Comparison of ENCODE assay signal across 10 mouse cellular contexts in the genomic region with DNA sequence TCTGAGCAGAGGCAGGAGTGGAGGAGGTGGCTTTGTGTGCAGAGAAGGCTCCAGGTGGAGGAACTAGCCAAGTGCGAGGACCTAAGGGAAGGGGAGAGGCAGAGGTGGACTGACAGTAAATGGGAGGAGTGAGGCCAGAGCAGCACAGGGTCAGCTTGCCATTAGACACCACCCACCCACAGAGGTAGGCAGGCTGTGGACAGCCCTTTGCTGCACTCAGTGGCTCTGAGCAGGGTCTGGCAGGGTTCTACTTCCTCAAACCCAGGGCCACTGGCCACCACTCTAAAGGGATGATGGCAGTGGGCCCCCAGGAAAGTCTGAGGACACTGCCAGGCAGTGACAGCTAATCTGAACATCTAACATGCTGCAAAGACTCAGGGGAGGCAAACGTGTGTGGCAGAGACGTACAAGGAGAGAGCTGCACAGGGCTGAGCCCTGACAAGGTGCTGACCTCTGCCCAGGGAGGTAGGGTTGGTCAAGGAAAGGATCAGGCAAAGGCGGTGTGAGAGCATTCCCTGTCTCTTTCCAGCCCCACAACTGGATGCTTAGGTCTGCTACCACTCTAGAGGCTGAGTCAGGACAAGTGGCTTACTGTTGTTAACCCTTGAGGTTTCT. TPM values are rescaled to one million over a fixed set of nuclear protein-coding genes. Genes with fewer than 3 reads are reported as not detected.
DNase-seq lines count a peak whose midpoint lies in the region; ATAC-seq and TF ChIP-seq lines count a peak whose summit lies in the region.
"Had no signal": no experiment of that assay in that cellular context is flagged by ENCODE, and none has a peak within 500 bp of the region (broad histone marks: within the 10 kb centered on the region; RNA-seq: fewer than 3 reads in every experiment).

No protein-coding gene starts in this region.

- peak overlapping the region; percentile 70; the same call in 1 of the 2 replicates for H3K4me3 ChIP-seq in kidney, adult 2 months (ENCODE audit: insufficient read depth, low read depth, low read length)
- peak overlapping the region; percentile 88 for H3K4me3 ChIP-seq in bone marrow, adult 2 months (replicated peaks; ENCODE audit: control insufficient read depth, low read depth, low read length)
- H3K4me3 ChIP-seq in forebrain, embryonic 14.5 days (ENCODE audit: low read depth, low read length), result no peak overlapping the region
- H3K4me3 ChIP-seq in liver, embryonic 13.5 days (replicated peaks), result peak overlapping the region; percentile 99

- H3K9me3 ChIP-seq in forebrain, embryonic 14.5 days (replicated peaks; ENCODE audit: control insufficient read depth, low read length), result no peaks in the 10 kb centered on the region
- H3K9me3 ChIP-seq in liver, embryonic 13.5 days (replicated peaks), result no peaks in the 10 kb centered on the region

- H3K27me3 ChIP-seq in kidney, adult 2 months (replicated peaks; ENCODE audit: control insufficient read depth, insufficient read depth, low read length), result no peaks in the 10 kb centered on the region
- H3K27me3 ChIP-seq in forebrain, embryonic 14.5 days (replicated peaks; ENCODE audit: control insufficient read depth, insufficient read depth, low read length), result no peaks in the 10 kb centered on the region
- H3K27me3 ChIP-seq in liver, embryonic 13.5 days, result no peaks in the 10 kb centered on the region
- H3K27me3 ChIP-seq: Patski had no signal

- no peak overlapping the region for H3K27ac ChIP-seq in kidney, adult 2 months (ENCODE audit: insufficient read depth, low read depth, low read length)
- H3K27ac ChIP-seq in bone marrow, adult 2 months (ENCODE audit: control insufficient read depth, insufficient read depth, low read depth, low read length, poor library complexity), result peak overlapping the region; percentile 97
- no peak overlapping the region for H3K27ac ChIP-seq in forebrain, embryonic 14.5 days (ENCODE audit: low read depth, low read length)
- peak overlapping the region; percentile 99 for H3K27ac ChIP-seq in liver, embryonic 13.5 days

- no peaks in the 10 kb centered on the region for H3K36me3 ChIP-seq in kidney, adult 2 months (ENCODE audit: control insufficient read depth, insufficient read depth, low read length)
- peaks cover 74% of the 10 kb centered on the region for H3K36me3 ChIP-seq in forebrain, embryonic 14.5 days (ENCODE audit: control insufficient read depth, insufficient read depth, low read length)
- H3K36me3 ChIP-seq in liver, embryonic 13.5 days, result peaks cover 59% of the 10 kb centered on the region

- 0 out of 2 replicates have a peak overlapping the region, but pooled peaks have one; percentile 8 for H3K9ac ChIP-seq in forebrain, embryonic 14.5 days (ENCODE audit: low read length)
- H3K9ac ChIP-seq in liver, embryonic 13.5 days, result peak overlapping the region; percentile 100

- H3K4me2 ChIP-seq in forebrain, embryonic 14.5 days (ENCODE audit: low read length), result no peak overlapping the region
- peak overlapping the region; percentile 91 for H3K4me2 ChIP-seq in liver, embryonic 13.5 days

- ATAC-seq in forebrain, embryonic 14.5 days, result no peak
- no peak for ATAC-seq in liver, embryonic 13.5 days (ENCODE audit: low read depth)

- DNase-seq in kidney, adult 2 months, result no peak
- DNase-seq in kidney, adult 11 months, result no peak
- no peak for DNase-seq in forebrain, embryonic 14.5 days (ENCODE audit: low spot score)
- DNase-seq in liver, embryonic 13.5 days, result peak; percentile 31
- no peak for DNase-seq in layer of hippocampus, adult 9-11 months
- no peak for DNase-seq in frontal cortex, postnatal 10 days (ENCODE audit: low spot score in 2 of 2)
- no peak for DNase-seq in embryo, embryonic 10.5 days (ENCODE audit: low spot score)
- DNase-seq: cerebellum, adult 11 months had no signal

- peaks cover 13% of the 10 kb centered on the region; the same call in 1 of the 2 replicates for H3K4me1 ChIP-seq in kidney, adult 2 months (ENCODE audit: control insufficient read depth, insufficient read depth, low read length)
- peaks cover 10% of the 10 kb centered on the region for H3K4me1 ChIP-seq in bone marrow, adult 2 months (ENCODE audit: control insufficient read depth, insufficient read depth, low read length)
- peaks cover 29% of the 10 kb centered on the region for H3K4me1 ChIP-seq in forebrain, embryonic 14.5 days (ENCODE audit: control insufficient read depth, insufficient read depth, low read length)
- peaks cover 86% of the 10 kb centered on the region for H3K4me1 ChIP-seq in liver, embryonic 13.5 days (replicated peaks)

- WGBS in kidney, adult 2 months, result 45% methylated on average over 4 of the region's 4 CpGs
- WGBS in bone marrow, adult 2 months, result 24% methylated on average over 4 of the region's 4 CpGs
- 73% methylated on average over 4 of the region's 4 CpGs for WGBS in forebrain, embryonic 14.5 days
- 24% methylated on average over 4 of the region's 4 CpGs for whole genome bisulfite sequencing in liver, embryonic 13.5 days (ENCODE audit: insufficient replicate concordance)

- TF ChIP-seq CTCF in kidney, adult 2 months (conservative IDR thresholded peaks at IDR 0.05; ENCODE audit: insufficient read depth, insufficient read length, low read depth, low read length), result no peak
- TF ChIP-seq CTCF in bone marrow, adult 2 months (IDR thresholded peaks at IDR 0.05; ENCODE audit: control insufficient read depth, insufficient read depth, low read length), result no peak

- no peak for TF ChIP-seq POLR2A in kidney, adult 2 months (IDR thresholded peaks at IDR 0.05; ENCODE audit: low read depth, low read length)
- TF ChIP-seq POLR2A in bone marrow, adult 2 months (IDR thresholded peaks at IDR 0.05; ENCODE audit: borderline replicate concordance, control insufficient read depth, low read depth, low read length), result peak; percentile 35; the same call in 1 of the 2 replicates

RNA-seq across cellular contexts. Expression of gene Ehbp1l1, which starts 2.1 kb away (rescaled TPM):
- 19.3 and 20.1 TPM in 2 replicates for polyA plus RNA-seq in kidney, adult 2 months (2012; rRNA removed)
- polyA plus RNA-seq in bone marrow, adult 2 months (2011; ENCODE audit: insufficient read depth, insufficient read length, low replicate concordance, missing spikeins), result 130 and 224 TPM in 2 replicates
- polyA plus RNA-seq in forebrain, embryonic 14.5 days (2014; fragmentation: Nextera tagmentation; extraction: Ambion mirVana), result 7.0 and 10.1 TPM in 2 replicates
- polyA plus RNA-seq in liver, embryonic 13.5 days (2015; fragmentation: Nextera tagmentation; extraction: Ambion mirVana), result 105 and 111 TPM in 2 replicates

RNA-seq across cellular contexts. Expression of gene Fam89b, which starts 5.4 kb away (rescaled TPM):
- polyA plus RNA-seq in kidney, adult 2 months (2012; rRNA removed), result 93.8 and 122 TPM in 2 replicates
- polyA plus RNA-seq in bone marrow, adult 2 months (2011; ENCODE audit: insufficient read depth, insufficient read length, low replicate concordance, missing spikeins), result 33.5 and 37.8 TPM in 2 replicates
- 204 and 233 TPM in 2 replicates for polyA plus RNA-seq in forebrain, embryonic 14.5 days (2014; fragmentation: Nextera tagmentation; extraction: Ambion mirVana)
- 44.5 and 47.0 TPM in 2 replicates for polyA plus RNA-seq in liver, embryonic 13.5 days (2015; fragmentation: Nextera tagmentation; extraction: Ambion mirVana)

RNA-seq across cellular contexts. Expression of gene Ltbp3, which starts 16.7 kb away (rescaled TPM):
- 52.8 and 61.8 TPM in 2 replicates for polyA plus RNA-seq in kidney, adult 2 months (2012; rRNA removed)
- 10.5 and 13.4 TPM in 2 replicates for polyA plus RNA-seq in bone marrow, adult 2 months (2011; ENCODE audit: insufficient read depth, insufficient read length, low replicate concordance, missing spikeins)
- polyA plus RNA-seq in forebrain, embryonic 14.5 days (2014; fragmentation: Nextera tagmentation; extraction: Ambion mirVana), result 8.5 and 10.7 TPM in 2 replicates
- polyA plus RNA-seq in liver, embryonic 13.5 days (2015; fragmentation: Nextera tagmentation; extraction: Ambion mirVana), result 1.1 and 2.7 TPM in 2 replicates

RNA-seq across cellular contexts. Expression of gene Kcnk7, which starts 19.9 kb away (rescaled TPM):
- 0.08 and 0.13 TPM in 2 replicates for polyA plus RNA-seq in kidney, adult 2 months (2012; rRNA removed)
- polyA plus RNA-seq in bone marrow, adult 2 months (2011; ENCODE audit: insufficient read depth, insufficient read length, low replicate concordance, missing spikeins), result not detected in 2 replicates
- 0.17 TPM in 1 of 2 replicates, not detected in the other for polyA plus RNA-seq in forebrain, embryonic 14.5 days (2014; fragmentation: Nextera tagmentation; extraction: Ambion mirVana)
- polyA plus RNA-seq in liver, embryonic 13.5 days (2015; fragmentation: Nextera tagmentation; extraction: Ambion mirVana), result 0.21 and 0.46 TPM in 2 replicates

RNA-seq across cellular contexts. Expression of gene Pcnx3, which starts 35.3 kb away (rescaled TPM):
- 88.8 and 108 TPM in 2 replicates for polyA plus RNA-seq in kidney, adult 2 months (2012; rRNA removed)
- polyA plus RNA-seq in bone marrow, adult 2 months (2011; ENCODE audit: insufficient read depth, insufficient read length, low replicate concordance, missing spikeins), result 43.5 and 99.7 TPM in 2 replicates
- polyA plus RNA-seq in forebrain, embryonic 14.5 days (2014; fragmentation: Nextera tagmentation; extraction: Ambion mirVana), result 20.9 and 24.6 TPM in 2 replicates
- polyA plus RNA-seq in liver, embryonic 13.5 days (2015; fragmentation: Nextera tagmentation; extraction: Ambion mirVana), result 9.1 and 10.1 TPM in 2 replicates

Comparison
In these comparisons a context has a peak if more than half of its experiments do, and no peak if none do; other contexts are left out.
1. H3K27ac ChIP-seq: peak in bone marrow, adult 2 months (single experiment) and liver, embryonic 13.5 days (single experiment); none in kidney, adult 2 months (single experiment) and forebrain, embryonic 14.5 days (single experiment).